Mouse (Mus musculus) testis, postnatal 14 days (tissue): ENCODE measurements at regions not wholly inside any gene's neighbourhood (a gene's known extent, or its start where the extent isn't known, plus 50 kb on each side); places are given as distances from the start of the nearest gene placed in this dataset.
"Not testable (repeated sequence)": the region's sequence is repeated elsewhere in the genome, so short reads cannot be mapped to it uniquely, and the experiment has no call there.

Experiments used
- DNase-seq: peaks from one replicate; pipeline ENCODE4 v3.0.0; 2021; ENCODE audit warnings: low spot score

GRCm38 (mm10) chr13:74563483-74564330 lies 69.9 kb upstream of the Zfp825 start:
- peak; percentile 79 for DNase-seq

- DNase-seq: not testable (repeated sequence)
Measured at GRCm38 (mm10) chr13:74564331-74564727, 70.5 kb upstream of the Zfp825 start.

- DNase-seq: not testable (repeated sequence)
Measured at GRCm38 (mm10) chr13:74569967-74570366, 69.4 kb upstream of the Erap1 start.
